Mouse (Mus musculus) kidney, postnatal 0 days (tissue): ENCODE results near the gene Birc2. TPM values are rescaled to one million over a fixed set of nuclear protein-coding genes. Genes with fewer than 3 reads are reported as not detected.

Experiments used
- ATAC-seq: fragments of 200-750 bp; cut with Nextera tagmentation; replicated peaks from 2 replicates; pipeline ENCODE4 v1.8.0; 2017; ENCODE audit warnings: low read depth, moderate number of reproducible peaks, moderate TSS enrichment, moderate library complexity; ENCODE audit not compliant: low FRiP score
- DNase-seq: peaks from one replicate; pipeline ENCODE4 v3.0.0-alpha.2; 2016; ENCODE audit warnings: low spot score
- H3K27ac ChIP-seq: fragments of 300-500 bp; sonication (generic); 2 replicates; pipeline ENCODE4 v1.5.1; 2014; ENCODE audit warnings: mild to moderate bottlenecking
- H3K27me3 ChIP-seq: fragments of 300-500 bp; sonication (generic); 2 replicates; pipeline ENCODE4 v1.6.1; 2014; ENCODE audit warnings: low read length, mixed read lengths; ENCODE audit not compliant: insufficient read depth
- H3K36me3 ChIP-seq: fragments of 300-500 bp; sonication (generic); 2 replicates; pipeline ENCODE4 v1.6.1; 2014; ENCODE audit warnings: low read length, mixed read lengths; ENCODE audit not compliant: insufficient read depth
- H3K4me1 ChIP-seq: fragments of 300-500 bp; sonication (generic); replicated peaks from 2 replicates; pipeline ENCODE4 v1.6.1; 2014; ENCODE audit warnings: antibody characterized with exemption, low read length, mixed read lengths; ENCODE audit not compliant: insufficient read depth
- H3K4me2 ChIP-seq: fragments of 300-500 bp; sonication (generic); 2 replicates; pipeline ENCODE4 v1.6.1; 2014; ENCODE audit warnings: mild to moderate bottlenecking, low read length, moderate library complexity, mixed read lengths
- H3K4me3 ChIP-seq: fragments of 300-500 bp; sonication (generic); replicated peaks from 2 replicates; pipeline ENCODE4 v1.5.1; 2014; ENCODE audit warnings: low read depth, low read length
- H3K9ac ChIP-seq: fragments of 300-500 bp; sonication (generic); 2 replicates; pipeline ENCODE4 v1.6.1; 2014; ENCODE audit warnings: low read depth, low read length
- H3K9me3 ChIP-seq: fragments of 300-500 bp; sonication (generic); replicated peaks from 2 replicates; pipeline ENCODE4 v1.6.1; 2016; ENCODE audit warnings: low read length, inconsistent platforms, mixed read lengths
- CTCF ChIP-seq: IDR thresholded peaks from 2 replicates; pipeline ENCODE4 v1.5.1; 2016; ENCODE audit warnings: antibody characterized with exemption, low read depth, mild to moderate bottlenecking, moderate library complexity
- WGBS: fragments of 180-500 bp; shearing (Covaris S2); extraction: QIAGEN DNeasy Blood & Tissue Kit; methylation state at CpG from one replicate; pipeline ENCODE4 v1.1.7; 2014; 5-methylcytosine and 5-hydroxymethylcytosine counted together
- microRNA-seq: library from miRNA; unstranded; fragments of <30 nt; microRNA quantifications from one replicate; pipeline ENCODE4, GENCODE M21; 2016
- polyA plus RNA-seq: library from polyadenylated mRNA; unstranded; fragments of >200 nt; fragmentation: Nextera tagmentation; extraction: Ambion mirVana; gene quantifications from 2 replicates; pipeline ENCODE4 v1.2.1, GENCODE M21; 2015

Gene Birc2
- polyA plus RNA-seq, 1 experiment from 2014 or later, result 36.4 TPM

GRCm38 (mm10) chr9:7769081-7769480 lies 67.8 kb downstream of the Birc2 start:
- Histone ChIP-seq H3K36me3 (no peaks in the 10 kb centered on the region), H3K4me1 (0 out of 2 replicates have a peak, but pooled peaks cover 4% of the 10 kb centered on the region), H3K4me3 (no peak overlapping the region), H3K9me3 (no peaks in the 10 kb centered on the region), H3K27me3 (no peaks in the 10 kb centered on the region), H3K4me2 (no peak overlapping the region), H3K27ac (no peak overlapping the region), H3K9ac (no peak overlapping the region)
- TF ChIP-seq CTCF, result no peak
- DNase-seq, result no peak
- no peak for ATAC-seq
- WGBS, result 70% methylated on average over 4 of the region's 4 CpGs

Small RNA genes lying within 50 kb of the gene (microRNA-seq; reads per million reads assigned to microRNA genes)
- gene Mir5618, result 2.6 reads per million, percentile 5 among the genes with 10 or more reads in this experiment

Other genes with a start within 250 kb of the Birc2 start
- gene Mmp20, start 208.8 kb downstream of the Birc2 start, polyA plus RNA-seq, result 0.13 and 0.20 TPM in 2 replicates
- gene Mmp7, start 145.0 kb downstream of the Birc2 start, polyA plus RNA-seq, result 0.32 TPM in 1 of 2 replicates, not detected in the other
- 96.1 and 101 TPM in 2 replicates for gene Tmem123, start 73.0 kb downstream of the Birc2 start, polyA plus RNA-seq
- gene Birc3, start 36.1 kb upstream of the Birc2 start, polyA plus RNA-seq, result 5.3 and 7.2 TPM in 2 replicates
- gene Yap1, start 167.5 kb upstream of the Birc2 start, polyA plus RNA-seq, result 25.5 and 26.5 TPM in 2 replicates
- 10.7 and 10.8 TPM in 2 replicates for gene Cfap300, start 205.8 kb upstream of the Birc2 start, polyA plus RNA-seq